Mouse (Mus musculus) heart, adult 10 weeks (tissue): ENCODE measurements around the gene Proser2. TPM values are rescaled to one million over a fixed set of nuclear protein-coding genes. Genes with fewer than 3 reads are reported as not detected.

Source experiments
- polyA plus RNA-seq: library from polyadenylated mRNA; stranded (reverse); fragments of 350-450 nt; fragmentation: Illumina TruSeq; extraction: RNeasy Lipid Tissue Mini Kit (QIAGEN cat#74804); gene quantifications from one replicate; pipeline ENCODE4 v1.2.3, GENCODE M21; 2014; ENCODE audit warnings: low read depth, low replicate concordance

Proser2 gene
- polyA plus RNA-seq = 4.3 TPM

DNA sequence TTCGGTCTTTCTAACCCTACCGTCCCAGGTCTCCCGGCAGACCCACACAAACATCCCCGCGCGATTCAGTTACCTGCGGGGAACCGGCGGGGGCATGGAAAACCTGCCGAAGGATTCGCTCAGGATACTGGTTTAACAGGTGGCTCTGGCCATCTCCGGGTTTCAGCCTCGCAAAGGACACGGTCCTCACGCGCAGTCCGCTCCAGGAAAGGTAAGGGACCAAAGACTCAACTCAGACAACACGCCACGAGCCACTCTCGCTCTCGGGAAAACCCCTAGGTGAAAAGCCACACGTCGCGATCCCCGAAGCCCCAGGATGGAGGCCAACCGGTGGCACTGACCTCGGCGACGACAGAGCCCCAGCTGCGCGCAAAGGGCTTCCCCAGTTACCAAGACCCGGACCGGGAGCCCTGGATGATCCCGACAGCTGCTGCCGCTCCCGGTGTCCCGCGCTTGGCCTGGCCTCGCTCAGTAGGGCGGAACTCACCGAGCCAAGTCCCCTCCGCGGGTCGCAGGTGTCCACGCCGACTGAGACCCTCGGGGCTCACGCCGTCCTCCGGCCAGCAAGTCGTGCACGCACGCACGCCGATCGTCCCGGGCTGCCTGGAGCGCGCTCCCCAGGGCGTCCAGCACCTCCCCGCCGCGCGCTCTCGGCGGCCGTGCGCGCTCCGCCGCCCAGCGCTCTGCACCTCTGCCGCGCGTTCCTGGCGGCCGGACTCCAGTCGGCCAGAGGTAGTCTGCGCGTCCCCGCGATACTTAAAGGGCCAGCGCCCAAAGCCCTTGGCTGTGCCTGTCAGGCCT is at the start of gene Proser2:
Gene Proser2 (minus strand): TSS at position 657 of the 801 bp plus-strand sequence.

Other genes with a start within 250 kb of the Proser2 start
- 25.1 TPM for gene Sec61a2, start 234.8 kb downstream of the Proser2 start, polyA plus RNA-seq
- gene Dhtkd1, start 187.4 kb downstream of the Proser2 start, polyA plus RNA-seq = 6.6 TPM
- 17.9 TPM for gene Upf2, start 178.7 kb downstream of the Proser2 start, polyA plus RNA-seq
- 36.5 TPM for gene Echdc3, start 82.8 kb upstream of the Proser2 start, polyA plus RNA-seq
- 3.5 TPM for gene Usp6nl, start 192.5 kb upstream of the Proser2 start, polyA plus RNA-seq